Mouse (Mus musculus) urinary bladder, adult 18-20 months (tissue): ENCODE data around the gene Fxr2.
"Not testable (repeated sequence)": the region's sequence is repeated elsewhere in the genome, so short reads cannot be mapped to it uniquely, and the experiment has no call there.

ENCODE experiments used
- DNase-seq, 2 experiments: peaks; one replicate each; pipeline ENCODE4 v3.0.0; 2022; ENCODE audit warnings: low spot score in 2 of 2, mixed read lengths in 2 of 2

Gene Fxr2

GRCm38 (mm10) chr11:69610899-69611298 lies 21.9 kb upstream of the Fxr2 start:
- DNase-seq = no peak

- peak; percentile 76 to 78 for DNase-seq
Observed at GRCm38 (mm10) chr11:69613553-69614256, 19.1 kb upstream of the Fxr2 start.

- not testable (repeated sequence) for DNase-seq
Observed at GRCm38 (mm10) chr11:69614257-69614588, 18.6 kb upstream of the Fxr2 start.

- no peak for DNase-seq
Observed at GRCm38 (mm10) chr11:69616781-69617180, 16.0 kb upstream of the Fxr2 start.

- DNase-seq = no peak
Observed at GRCm38 (mm10) chr11:69617805-69618204, 15.0 kb upstream of the Fxr2 start, which contains the start of gene Shbg. TSS of gene Shbg (minus strand) at chr11:69617905.

GRCm38 (mm10) chr11:69620394-69621081 lies 12.3 kb upstream of the Fxr2 start:
- DNase-seq = no peak

- DNase-seq = peak in 1 of 2 experiments; percentile 56
Observed at GRCm38 (mm10) chr11:69621571-69622268, 11.1 kb upstream of the Fxr2 start, which contains the start of gene Sat2. TSS of gene Sat2 (plus strand) at chr11:69622024.

GRCm38 (mm10) chr11:69622406-69622805 lies 10.4 kb upstream of the Fxr2 start:
- DNase-seq = no peak

- no peak for DNase-seq
Observed at GRCm38 (mm10) chr11:69623006-69623405, 9.8 kb upstream of the Fxr2 start.

- not testable (repeated sequence) for DNase-seq
Observed at GRCm38 (mm10) chr11:69624339-69624738, 8.5 kb upstream of the Fxr2 start.

GRCm38 (mm10) chr11:69628286-69628685 lies 4.5 kb upstream of the Fxr2 start:
- peak in 1 of 2 experiments; percentile 61 for DNase-seq

- no peak for DNase-seq
Observed at GRCm38 (mm10) chr11:69629802-69630201, 3.0 kb upstream of the Fxr2 start.

- peak in 1 of 2 experiments; percentile 46 for DNase-seq
Observed at GRCm38 (mm10) chr11:69633128-69633866, 507 bp downstream of the Fxr2 start.

GRCm38 (mm10) chr11:69635471-69635870 lies 2.7 kb downstream of the Fxr2 start:
- DNase-seq = no peak

GRCm38 (mm10) chr11:69645860-69646259 lies 13.1 kb downstream of the Fxr2 start:
- no peak for DNase-seq

- no peak for DNase-seq
Observed at GRCm38 (mm10) chr11:69653399-69653798, 20.6 kb downstream of the Fxr2 start.

- DNase-seq = no peak
Observed at GRCm38 (mm10) chr11:69654760-69655159, 22.0 kb downstream of the Fxr2 start.

- DNase-seq = peak; percentile 50 to 76
Observed at GRCm38 (mm10) chr11:69655264-69656064, 22.7 kb downstream of the Fxr2 start, which contains the start of gene Sox15. TSS of gene Sox15 (plus strand) at chr11:69655314.

GRCm38 (mm10) chr11:69656065-69656455 lies 23.3 kb downstream of the Fxr2 start:
- peak; percentile 55 to 68 for DNase-seq

GRCm38 (mm10) chr11:69656617-69657461 lies 24.0 kb downstream of the Fxr2 start:
- DNase-seq = peak in 1 of 2 experiments; percentile 66
